Mouse (Mus musculus): ENCODE data around the gene Vwa3b. TPM values are rescaled to one million over a fixed set of nuclear protein-coding genes. Genes with fewer than 3 reads are reported as not detected.
A peak's percentile ranks its signal among the peaks of the same experiment; 100 is the strongest.

Vwa3b gene
- polyA plus RNA-seq, 1 experiment from 2014 or later: 1.1 TPM

GRCm38 (mm10) chr1:37024736-37025135 is 1.7 kb upstream of the Vwa3b start:
- peaks cover 21% of the 10 kb centered on the region for H3K4me1 ChIP-seq (replicated peaks)
- no peak for DNase-seq (ENCODE audit: low spot score)
- H3K36me3 ChIP-seq: no peaks in the 10 kb centered on the region
- no peaks in the 10 kb centered on the region for H3K9me3 ChIP-seq
- H3K27ac ChIP-seq: no peak overlapping the region
- WGBS: 93% methylated on average over 7 of the region's 7 CpGs
- H3K4me3 ChIP-seq: no peak overlapping the region
- H3K27me3 ChIP-seq (ENCODE audit: insufficient read depth, poor library complexity, severe bottlenecking): no peaks in the 10 kb centered on the region

GRCm38 (mm10) chr1:37025376-37025775 is 1.0 kb upstream of the Vwa3b start:
- Histone ChIP-seq H3K4me3 (no peak overlapping the region), H3K4me1 (replicated peaks) (peaks cover 23% of the 10 kb centered on the region)
- WGBS: 96% methylated on average over 1 of the region's 1 CpGs

GRCm38 (mm10) chr1:37026866-37027265 is 470 bp downstream of the Vwa3b start:
- Histone ChIP-seq H3K27me3 (ENCODE audit: insufficient read depth, poor library complexity, severe bottlenecking) (peaks cover 12% of the 10 kb centered on the region), H3K4me1 (replicated peaks) (peaks cover 23% of the 10 kb centered on the region), H3K9me3 (no peaks in the 10 kb centered on the region), H3K27ac (no peak overlapping the region), H3K36me3 (no peaks in the 10 kb centered on the region), H3K4me3 (no peak overlapping the region)
- 84% methylated on average over 6 of the region's 6 CpGs for WGBS
- no peak for DNase-seq (ENCODE audit: low spot score)

More at GRCm38 (mm10) chr1:37025376-37025775, 1.0 kb upstream of the Vwa3b start:
- no peak for DNase-seq (ENCODE audit: low spot score)
- Histone ChIP-seq H3K9me3 (no peaks in the 10 kb centered on the region), H3K27ac (no peak overlapping the region), H3K36me3 (no peaks in the 10 kb centered on the region), H3K27me3 (ENCODE audit: insufficient read depth, poor library complexity, severe bottlenecking) (peaks cover 4% of the 10 kb centered on the region)

- no peaks in the 10 kb centered on the region for H3K9me3 ChIP-seq
- peaks cover 12% of the 10 kb centered on the region for H3K27me3 ChIP-seq (ENCODE audit: insufficient read depth, poor library complexity, severe bottlenecking)
- DNase-seq (ENCODE audit: low spot score): no peak
- H3K4me1 ChIP-seq (replicated peaks): peaks cover 23% of the 10 kb centered on the region
- H3K4me3 ChIP-seq: peak overlapping the region; percentile 55
- no peaks in the 10 kb centered on the region for H3K36me3 ChIP-seq
- 7% methylated on average over 18 of the region's 18 CpGs for WGBS
- peak overlapping the region; percentile 77 for H3K27ac ChIP-seq
Observed at GRCm38 (mm10) chr1:37028439-37029153, 2.2 kb downstream of the Vwa3b start.

- H3K9me3 ChIP-seq: no peaks in the 10 kb centered on the region
- 2% methylated on average over 26 of the region's 26 CpGs for WGBS
- peak; percentile 92 for DNase-seq (ENCODE audit: low spot score)
- H3K4me1 ChIP-seq (replicated peaks): peaks cover 23% of the 10 kb centered on the region
- H3K36me3 ChIP-seq: no peaks in the 10 kb centered on the region
- peak overlapping the region; percentile 55 for H3K4me3 ChIP-seq
- peaks cover 12% of the 10 kb centered on the region for H3K27me3 ChIP-seq (ENCODE audit: insufficient read depth, poor library complexity, severe bottlenecking)
- H3K27ac ChIP-seq: peak overlapping the region; percentile 77
Observed at GRCm38 (mm10) chr1:37029154-37029907, 2.9 kb downstream of the Vwa3b start.

- Histone ChIP-seq H3K27me3 (ENCODE audit: insufficient read depth, poor library complexity, severe bottlenecking) (peaks cover 12% of the 10 kb centered on the region), H3K36me3 (no peaks in the 10 kb centered on the region), H3K4me1 (replicated peaks) (peaks cover 23% of the 10 kb centered on the region), H3K9me3 (no peaks in the 10 kb centered on the region), H3K4me3 (no peak overlapping the region), H3K27ac (no peak overlapping the region)
- no peak for DNase-seq (ENCODE audit: low spot score)
- WGBS: 52% methylated on average over 5 of the region's 5 CpGs
Observed at GRCm38 (mm10) chr1:37029942-37030341, 3.5 kb downstream of the Vwa3b start.

GRCm38 (mm10) chr1:37030693-37031092 is 4.3 kb downstream of the Vwa3b start:
- no peaks in the 10 kb centered on the region for H3K9me3 ChIP-seq
- WGBS: 84% methylated on average over 2 of the region's 2 CpGs
- H3K36me3 ChIP-seq: no peaks in the 10 kb centered on the region
- H3K4me3 ChIP-seq: no peak overlapping the region
- H3K27me3 ChIP-seq (ENCODE audit: insufficient read depth, poor library complexity, severe bottlenecking): peaks cover 12% of the 10 kb centered on the region
- peaks cover 21% of the 10 kb centered on the region for H3K4me1 ChIP-seq (replicated peaks)
- DNase-seq (ENCODE audit: low spot score): no peak
- H3K27ac ChIP-seq: no peak overlapping the region

- Histone ChIP-seq H3K36me3 (no peaks in the 10 kb centered on the region), H3K4me1 (replicated peaks) (no peaks in the 10 kb centered on the region), H3K9me3 (no peaks in the 10 kb centered on the region), H3K4me3 (no peak overlapping the region), H3K27ac (no peak overlapping the region), H3K27me3 (ENCODE audit: insufficient read depth, poor library complexity, severe bottlenecking) (peaks cover 5% of the 10 kb centered on the region; the same call in 1 of the 2 replicates)
- no peak for DNase-seq (ENCODE audit: low spot score)
- 91% methylated on average over 8 of the region's 8 CpGs for WGBS
Observed at GRCm38 (mm10) chr1:37035879-37036278, 9.5 kb downstream of the Vwa3b start.

- Histone ChIP-seq H3K4me1 (replicated peaks) (no peaks in the 10 kb centered on the region), H3K4me3 (no peak overlapping the region), H3K27ac (no peak overlapping the region), H3K36me3 (no peaks in the 10 kb centered on the region), H3K27me3 (ENCODE audit: insufficient read depth, poor library complexity, severe bottlenecking) (no peaks in the 10 kb centered on the region), H3K9me3 (no peaks in the 10 kb centered on the region)
- WGBS: 89% methylated on average over 7 of the region's 7 CpGs
- DNase-seq (ENCODE audit: low spot score): no peak
Observed at GRCm38 (mm10) chr1:37041126-37041525, 14.7 kb downstream of the Vwa3b start.

- H3K27ac ChIP-seq: no peak overlapping the region
- no peaks in the 10 kb centered on the region for H3K36me3 ChIP-seq
- H3K9me3 ChIP-seq: no peaks in the 10 kb centered on the region
- no peaks in the 10 kb centered on the region for H3K27me3 ChIP-seq (ENCODE audit: insufficient read depth, poor library complexity, severe bottlenecking)
- H3K4me1 ChIP-seq (replicated peaks): no peaks in the 10 kb centered on the region
- 86% methylated on average over 5 of the region's 5 CpGs for WGBS
- no peak for DNase-seq (ENCODE audit: low spot score)
- H3K4me3 ChIP-seq: no peak overlapping the region
Observed at GRCm38 (mm10) chr1:37041856-37042255, 15.5 kb downstream of the Vwa3b start.

- H3K27me3 ChIP-seq (ENCODE audit: insufficient read depth, poor library complexity, severe bottlenecking): no peaks in the 10 kb centered on the region
- H3K4me3 ChIP-seq: no peak overlapping the region
- WGBS: 86% methylated on average over 8 of the region's 8 CpGs
Observed at GRCm38 (mm10) chr1:37042769-37043168, 16.4 kb downstream of the Vwa3b start.

GRCm38 (mm10) chr1:37043196-37043595 is 16.8 kb downstream of the Vwa3b start:
- Histone ChIP-seq H3K27me3 (ENCODE audit: insufficient read depth, poor library complexity, severe bottlenecking) (no peaks in the 10 kb centered on the region), H3K4me3 (no peak overlapping the region), H3K4me1 (replicated peaks) (no peaks in the 10 kb centered on the region), H3K36me3 (no peaks in the 10 kb centered on the region), H3K27ac (no peak overlapping the region), H3K9me3 (0 out of 2 replicates have a peak, but pooled peaks cover 7% of the 10 kb centered on the region)
- 87% methylated on average over 3 of the region's 3 CpGs for WGBS
- no peak for DNase-seq (ENCODE audit: low spot score)

More at GRCm38 (mm10) chr1:37042769-37043168, 16.4 kb downstream of the Vwa3b start:
- no peak for DNase-seq (ENCODE audit: low spot score)
- Histone ChIP-seq H3K36me3 (no peaks in the 10 kb centered on the region), H3K9me3 (0 out of 2 replicates have a peak, but pooled peaks cover 4% of the 10 kb centered on the region), H3K4me1 (replicated peaks) (no peaks in the 10 kb centered on the region), H3K27ac (no peak overlapping the region)

GRCm38 (mm10) chr1:37045472-37045871 is 19.1 kb downstream of the Vwa3b start:
- WGBS: 72% methylated on average over 5 of the region's 5 CpGs
- no peak for DNase-seq (ENCODE audit: low spot score)

More at GRCm38 (mm10) chr1:37045472-37045871, 19.1 kb downstream of the Vwa3b start:
- Histone ChIP-seq H3K4me1 (replicated peaks) (no peaks in the 10 kb centered on the region), H3K36me3 (no peaks in the 10 kb centered on the region), H3K4me3 (no peak overlapping the region), H3K9me3 (0 out of 2 replicates have a peak, but pooled peaks cover 7% of the 10 kb centered on the region), H3K27ac (no peak overlapping the region), H3K27me3 (ENCODE audit: insufficient read depth, poor library complexity, severe bottlenecking) (no peaks in the 10 kb centered on the region)
